Mouse (Mus musculus) myocyte (in vitro differentiated cells): ENCODE measurements at regions not wholly inside any gene's neighbourhood (a gene's known extent, or its start where the extent isn't known, plus 50 kb on each side); places are given as distances from the start of the nearest gene placed in this dataset.
A peak's percentile ranks its signal among the peaks of the same experiment; 100 is the strongest.
"Not testable (repeated sequence)": the region's sequence is repeated elsewhere in the genome, so short reads cannot be mapped to it uniquely, and the experiment has no call there.

Experiments
- H3K27me3 ChIP-seq: one replicate; pipeline ENCODE4 v1.6.1; 2011; ENCODE audit not compliant: control insufficient read depth, insufficient read depth, insufficient read length
- H3K36me3 ChIP-seq: one replicate; pipeline ENCODE4 v1.6.1; 2011; ENCODE audit not compliant: control insufficient read depth, insufficient read depth
- H3K4me2 ChIP-seq: one replicate; pipeline ENCODE4 v1.6.1; 2011; ENCODE audit warnings: low read depth, control low read depth
- H3K4me3 ChIP-seq: one replicate; pipeline ENCODE4 v1.5.1; 2011; ENCODE audit warnings: mild to moderate bottlenecking, control low read depth, moderate library complexity
- H3K79me2 ChIP-seq: one replicate; pipeline ENCODE4 v1.6.1; 2011; ENCODE audit not compliant: control insufficient read depth, insufficient read depth
- H3ac ChIP-seq: one replicate; pipeline ENCODE4 v1.6.1; 2011; ENCODE audit not compliant: control insufficient read depth, insufficient read length
- CEBPB ChIP-seq: IDR thresholded peaks from 2 replicates; pipeline ENCODE4 v1.6.1; 2011; ENCODE audit warnings: mild to moderate bottlenecking, moderate library complexity; ENCODE audit not compliant: poor library complexity, insufficient read depth, severe bottlenecking
- E2F4 ChIP-seq: IDR thresholded peaks from one replicate; pipeline ENCODE4 v1.6.1; 2011; ENCODE audit warnings: mild to moderate bottlenecking, control low read depth, moderate library complexity; ENCODE audit not compliant: insufficient read depth
- MAX ChIP-seq: IDR thresholded peaks from one replicate; pipeline ENCODE4 v1.6.1; 2011; ENCODE audit warnings: low read depth, mild to moderate bottlenecking, control low read depth
- MYOD1 ChIP-seq, 3 experiments: IDR thresholded peaks; one replicate each; pipeline ENCODE4 v1.6.1; 2011; ENCODE audit warnings: control low read depth in 2 of 3, low read depth in 2 of 3, mild to moderate bottlenecking in 2 of 3, moderate library complexity in 1 of 3; ENCODE audit not compliant: insufficient read length in 2 of 3, control insufficient read depth in 1 of 3
- MYOG ChIP-seq, 3 experiments: IDR thresholded peaks; one replicate each; pipeline ENCODE4 v1.6.1; 2011; ENCODE audit warnings: control low read depth in 2 of 3, low read depth in 2 of 3, mild to moderate bottlenecking in 2 of 3; ENCODE audit not compliant: insufficient read length in 2 of 3, control insufficient read depth in 1 of 3, insufficient read depth in 1 of 3
- POLR2A ChIP-seq: IDR thresholded peaks from one replicate; pipeline ENCODE4 v1.6.1; 2011; ENCODE audit warnings: low read depth, mild to moderate bottlenecking, control low read depth, moderate library complexity; ENCODE audit not compliant: insufficient read length
- POLR2AphosphoS2 ChIP-seq: IDR thresholded peaks from one replicate; pipeline ENCODE4 v1.6.1; 2011; ENCODE audit warnings: low read depth, control low read depth; ENCODE audit not compliant: insufficient read length
- REST ChIP-seq: IDR thresholded peaks from one replicate; pipeline ENCODE4 v1.6.1; 2011; ENCODE audit warnings: mild to moderate bottlenecking, control low read depth, moderate library complexity; ENCODE audit not compliant: insufficient read depth, insufficient read length
- SRF ChIP-seq: IDR thresholded peaks from one replicate; pipeline ENCODE4 v1.6.1; 2011; ENCODE audit warnings: low read depth; ENCODE audit not compliant: control insufficient read depth, insufficient read length
- TCF12 ChIP-seq: IDR thresholded peaks from one replicate; pipeline ENCODE4 v1.6.1; 2011; ENCODE audit warnings: mild to moderate bottlenecking, control low read depth; ENCODE audit not compliant: poor library complexity, insufficient read depth, severe bottlenecking
- TCF3 ChIP-seq: IDR thresholded peaks from one replicate; pipeline ENCODE4 v1.6.1; 2011; ENCODE audit warnings: low read depth, control low read depth; ENCODE audit not compliant: insufficient read length
- USF1 ChIP-seq: IDR thresholded peaks from one replicate; pipeline ENCODE4 v1.6.1; 2011; ENCODE audit warnings: low read depth, mild to moderate bottlenecking, control low read depth, moderate library complexity

- Histone ChIP-seq H3K4me2 (no peak overlapping the region), H3K27me3 (no peaks in the 10 kb centered on the region), H3K79me2 (no peaks in the 10 kb centered on the region), H3K4me3 (no peak overlapping the region), H3ac (no peak overlapping the region), H3K36me3 (no peaks in the 10 kb centered on the region)
- peak; percentile 31; the same call in 1 of the 2 replicates for TF ChIP-seq CEBPB
- no peak for TF ChIP-seq REST
- no peak for TF ChIP-seq USF1
- no peak for TF ChIP-seq SRF
- no peak for TF ChIP-seq POLR2AphosphoS2
- no peak for TF ChIP-seq E2F4
- TF ChIP-seq MAX: no peak
Observed at GRCm38 (mm10) chr1:30583860-30584259, 289.9 kb downstream of the Phf3 start.

- H3K4me3 ChIP-seq: no peak overlapping the region
- no peaks in the 10 kb centered on the region for H3K27me3 ChIP-seq
- H3K36me3 ChIP-seq: no peaks in the 10 kb centered on the region
- no peaks in the 10 kb centered on the region for H3K79me2 ChIP-seq
- H3ac ChIP-seq: no peak overlapping the region
- H3K4me2 ChIP-seq: no peak overlapping the region
- TF ChIP-seq MAX: no peak
- no peak for TF ChIP-seq CEBPB
- no peak for TF ChIP-seq POLR2A
- TF ChIP-seq TCF3: no peak
- TF ChIP-seq MYOD1 (IDR thresholded peaks at IDR 0.05; ENCODE audit: control insufficient read depth in 1 of 3, insufficient read length in 2 of 3, low read depth in 2 of 3): no peak
Observed at GRCm38 (mm10) chr1:30564757-30565156, 309.0 kb downstream of the Phf3 start.

GRCm38 (mm10) chr1:30548761-30549160 is 325.0 kb downstream of the Phf3 start:
- H3K27me3 ChIP-seq, H3K79me2 ChIP-seq, H3ac ChIP-seq, H3K36me3 ChIP-seq, H3K4me3 ChIP-seq, H3K4me2 ChIP-seq: not testable (repeated sequence)

GRCm38 (mm10) chr1:30540088-30540698 is 333.5 kb downstream of the Phf3 start:
- Histone ChIP-seq H3K4me2 (no peak overlapping the region), H3K27me3 (no peaks in the 10 kb centered on the region), H3K79me2 (no peaks in the 10 kb centered on the region), H3ac (no peak overlapping the region), H3K4me3 (no peak overlapping the region), H3K36me3 (no peaks in the 10 kb centered on the region)
- TF ChIP-seq SRF (no peak), POLR2AphosphoS2 (no peak)

GRCm38 (mm10) chr1:30536989-30537975 is 336.4 kb downstream of the Phf3 start:
- H3K4me3 ChIP-seq: no peak overlapping the region
- H3K4me2 ChIP-seq: no peak overlapping the region
- no peak for TF ChIP-seq CEBPB
- TF ChIP-seq POLR2AphosphoS2: no peak
- no peak for TF ChIP-seq SRF
- no peak for TF ChIP-seq TCF12
- no peak for TF ChIP-seq USF1
- TF ChIP-seq MAX: no peak
- TF ChIP-seq REST: no peak
- no peak for TF ChIP-seq POLR2A
- no peak for TF ChIP-seq MYOD1 (IDR thresholded peaks at IDR 0.05; ENCODE audit: control insufficient read depth in 1 of 3, insufficient read length in 2 of 3, low read depth in 2 of 3)
- TF ChIP-seq TCF3: no peak
- TF ChIP-seq MYOG (IDR thresholded peaks at IDR 0.05; ENCODE audit: control insufficient read depth in 1 of 3, insufficient read depth in 1 of 3, insufficient read length in 2 of 3, low read depth in 2 of 3): no peak
- no peak for TF ChIP-seq E2F4
- no peaks in the 10 kb centered on the region for H3K79me2 ChIP-seq
- no peak overlapping the region for H3ac ChIP-seq
- no peaks in the 10 kb centered on the region for H3K27me3 ChIP-seq
- no peaks in the 10 kb centered on the region for H3K36me3 ChIP-seq
